Mouse (Mus musculus) gastrocnemius, postnatal 4 days (tissue): ENCODE measurements around the gene Olfr736. TPM values are rescaled to one million over a fixed set of nuclear protein-coding genes. Genes with fewer than 3 reads are reported as not detected.

Source experiments
- DNase-seq, 2 experiments: peaks; one replicate each; pipeline ENCODE4 v3.0.0; 2021 to 2022; ENCODE audit warnings: low spot score in 2 of 2, mixed read lengths in 2 of 2
- long read RNA-seq, 2 experiments: library from polyadenylated mRNA; stranded (forward); transcript quantifications; one replicate each; pipeline ENCODE4 v2.0.0; 2021
- total RNA-seq, 2 experiments: library from RNA; stranded (reverse); gene quantifications; 2 replicates each; pipeline ENCODE4 v1.2.3; 2021

The Olfr736 gene
- not detected for total RNA-seq
- long read RNA-seq, experiment 1, result 0 reads
- long read RNA-seq, experiment 2, result 0 reads

DNA sequence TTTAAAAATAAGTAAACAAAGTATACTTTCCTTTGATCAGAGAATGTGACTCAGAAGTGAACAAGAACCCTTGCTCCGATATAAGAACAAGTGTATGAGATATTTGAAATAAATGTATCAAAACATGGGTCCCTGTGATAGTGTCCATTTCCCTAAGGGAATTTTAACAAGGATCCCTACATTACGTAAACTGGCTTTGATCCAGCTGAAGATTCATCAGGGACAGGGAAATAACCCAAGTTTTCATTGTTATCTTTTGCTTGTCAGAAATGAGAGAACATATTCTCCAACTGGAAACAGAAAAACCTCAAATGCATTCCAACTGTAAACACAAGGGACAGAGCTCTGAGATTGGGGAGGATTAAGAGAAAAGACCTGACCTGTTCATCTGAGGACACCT, at the start of gene Olfr736:
Gene Olfr736 (plus strand): TSS at position 301 of the 400 bp plus-strand sequence.
- no peak for DNase-seq

DNA sequence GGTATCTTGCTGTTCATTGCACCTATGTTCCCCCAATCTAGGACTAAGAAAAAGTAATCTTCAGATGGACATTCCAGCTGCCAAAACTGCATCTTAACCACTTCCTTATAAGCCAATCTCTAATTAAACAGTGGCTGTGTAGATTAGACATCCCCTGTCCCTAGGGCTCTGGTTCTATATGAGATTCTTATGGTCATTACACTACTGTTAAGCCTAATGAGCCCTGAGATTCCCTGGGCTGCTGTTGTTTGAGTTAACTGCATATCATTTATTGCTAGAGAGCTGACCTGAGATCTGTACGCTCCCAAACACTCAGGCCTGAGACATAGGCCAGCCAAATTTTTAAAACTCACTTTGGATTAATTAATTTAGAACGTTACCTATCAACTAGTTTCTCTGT, 32.2 kb upstream of the Olfr736 start, which contains the start of gene Olfr735:
Gene Olfr735 (minus strand): TSS at position 77 of the 400 bp plus-strand sequence.
- DNase-seq, result no peak

DNA sequence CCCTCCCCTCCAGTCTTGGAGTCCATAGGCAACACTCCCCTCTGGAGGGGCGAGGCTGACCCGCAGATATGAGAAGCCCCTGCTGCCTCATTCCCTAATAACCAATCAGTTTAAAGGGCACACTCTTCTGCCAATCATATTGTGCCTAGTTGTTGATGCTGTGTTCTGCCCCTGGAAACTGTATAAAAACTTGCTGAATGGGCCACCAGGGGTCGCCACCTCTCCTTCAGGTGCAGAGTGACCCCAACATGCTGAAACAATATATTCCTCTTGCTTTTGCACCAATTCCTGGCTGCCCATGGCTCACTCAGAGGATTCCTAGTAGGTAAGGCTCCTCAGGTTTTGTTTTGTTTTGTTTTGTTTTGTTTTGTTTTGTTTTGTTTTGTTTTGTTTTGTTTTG, 28.5 kb upstream of the Olfr736 start:
- DNase-seq, result peak in 1 of 2 experiments; percentile 9

DNA sequence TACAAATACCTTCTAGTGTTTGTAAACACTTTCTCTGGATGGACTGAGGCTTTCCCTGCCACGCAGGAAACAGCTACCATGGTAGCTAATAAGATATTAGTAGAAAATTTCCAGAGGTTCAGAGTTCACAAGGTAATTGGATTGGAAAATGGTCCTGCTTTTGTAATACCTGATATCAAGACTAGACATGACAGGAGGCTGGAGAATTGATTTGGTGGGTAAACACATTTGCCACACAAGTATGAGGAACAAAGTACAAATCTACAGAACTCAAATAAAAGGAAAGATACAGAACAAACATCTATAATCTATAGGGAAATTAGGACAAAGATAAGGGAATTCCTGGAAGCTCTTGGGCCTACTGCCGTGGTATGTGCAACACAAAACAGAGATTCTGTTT, 24.2 kb upstream of the Olfr736 start:
- no peak for DNase-seq

DNA sequence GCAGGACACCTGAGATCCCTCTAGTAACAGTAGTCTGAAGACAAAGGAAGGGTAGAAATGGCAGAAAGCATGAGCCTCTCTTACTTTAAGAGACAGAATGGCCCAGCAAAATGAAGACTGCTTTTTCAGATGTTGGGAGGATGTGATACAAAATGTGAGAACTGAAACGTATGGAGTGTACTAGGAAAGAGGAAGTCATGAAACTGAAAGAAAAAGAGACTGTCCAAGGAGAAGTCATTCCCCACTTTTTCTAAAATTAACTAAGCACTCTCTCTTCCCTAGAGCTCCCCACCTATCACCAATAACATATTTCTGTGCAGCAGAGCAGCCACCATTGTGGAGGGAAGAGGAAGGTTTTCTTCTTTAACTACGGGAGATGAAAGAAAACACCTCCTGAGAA, 23.4 kb upstream of the Olfr736 start, which contains the start of gene Tlr11:
Gene Tlr11 (plus strand): TSS at position 322 of the 400 bp plus-strand sequence.
- DNase-seq, result no peak

DNA sequence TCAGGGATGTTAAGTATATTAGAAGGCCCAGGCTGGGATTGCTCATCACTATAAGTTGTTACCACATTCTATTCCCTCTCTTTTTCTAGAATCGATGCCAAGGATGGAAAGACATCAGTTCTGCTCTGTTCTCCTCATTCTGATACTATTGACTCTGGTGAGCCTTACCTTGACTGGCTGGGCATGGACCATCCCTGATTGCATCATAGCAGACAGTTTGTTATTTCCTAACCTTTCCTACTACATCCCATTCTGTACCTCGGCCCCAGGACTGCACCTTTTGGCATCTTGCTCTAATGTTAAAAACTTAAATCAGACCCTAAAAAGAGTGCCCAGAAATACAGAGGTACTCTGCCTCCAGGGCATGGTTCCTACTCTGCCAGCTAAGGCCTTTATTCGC, 20.5 kb upstream of the Olfr736 start:
- no peak for DNase-seq

DNA sequence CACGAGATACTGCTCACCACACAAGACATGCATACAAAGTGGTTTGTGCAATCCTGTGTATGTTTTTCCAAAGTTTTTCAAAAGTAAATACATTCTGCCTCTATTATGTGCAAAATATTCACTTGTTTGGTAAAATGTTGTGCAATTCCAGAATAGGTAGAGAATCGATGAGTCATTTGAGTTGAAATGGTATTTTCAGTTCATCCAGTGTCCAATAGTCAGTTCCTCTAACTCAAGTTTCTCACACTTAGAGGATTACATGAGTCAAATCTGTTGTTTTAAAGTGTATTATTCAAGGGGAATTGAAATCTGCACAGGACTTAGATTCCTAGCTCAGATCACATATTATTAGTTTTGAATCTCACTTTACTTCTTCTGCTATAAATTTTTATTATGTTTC, 17.4 kb upstream of the Olfr736 start:
- DNase-seq, result no peak

DNA sequence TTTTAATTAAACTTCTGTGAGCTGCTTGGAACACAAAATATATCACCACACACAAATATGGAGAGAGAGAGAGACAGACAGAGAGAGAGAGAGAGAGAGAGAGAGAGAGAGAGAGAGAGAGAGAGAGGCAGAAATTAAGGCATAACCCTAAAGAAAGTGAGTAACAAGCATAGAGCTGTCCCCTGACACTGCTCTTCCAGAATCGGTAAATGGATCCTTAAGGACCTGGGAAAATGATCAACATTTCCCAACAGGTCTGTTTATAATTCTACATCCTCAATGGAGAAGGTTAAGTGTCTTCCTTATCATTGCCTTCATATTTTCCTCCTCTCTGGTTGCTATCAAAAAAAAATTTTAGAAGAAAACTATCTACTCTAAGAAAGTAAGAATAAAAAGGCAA, 26.3 kb downstream of the Olfr736 start, which contains the start of gene Olfr738:
Gene Olfr738 (plus strand): TSS at position 301 of the 400 bp plus-strand sequence.
- DNase-seq, result no peak

DNA sequence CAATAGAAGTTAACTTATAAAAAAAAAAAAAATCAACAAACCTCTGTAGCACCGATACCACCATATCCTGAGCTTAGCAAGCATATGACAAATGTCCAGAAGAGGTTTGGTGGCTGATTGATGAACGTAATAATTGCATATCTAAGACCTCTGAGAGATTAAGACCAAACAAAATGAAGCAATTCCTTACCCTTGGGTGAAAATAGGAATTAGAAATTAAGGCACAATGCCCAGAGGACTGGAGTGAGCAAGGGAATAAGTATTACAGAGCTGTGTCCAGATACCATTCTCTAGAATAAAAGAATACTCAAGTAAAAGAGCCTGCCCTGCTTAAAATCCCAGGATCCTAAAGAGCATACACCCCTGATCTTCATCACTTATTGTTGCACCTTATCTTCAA, 37.4 kb downstream of the Olfr736 start, which contains the start of gene Olfr739:
Gene Olfr739 (plus strand): TSS at position 301 of the 400 bp plus-strand sequence.
- no peak for DNase-seq

Other genes with a start within 250 kb of the Olfr736 start
- not detected for gene Olfr728, start 238.5 kb upstream of the Olfr736 start, total RNA-seq
- gene Olfr729, start 228.3 kb upstream of the Olfr736 start, total RNA-seq, result not detected
- not detected for gene Olfr730, start 193.0 kb upstream of the Olfr736 start, total RNA-seq
- gene Olfr731, start 139.3 kb upstream of the Olfr736 start, total RNA-seq, result not detected
- gene Olfr732, start 97.0 kb upstream of the Olfr736 start, total RNA-seq, result not detected
- gene Olfr733, start 79.6 kb upstream of the Olfr736 start, total RNA-seq, result not detected
- gene Olfr734, start 54.4 kb upstream of the Olfr736 start, total RNA-seq, result not detected
- not detected for gene Olfr735, start 32.3 kb upstream of the Olfr736 start, total RNA-seq
- gene Tlr11, start 23.2 kb upstream of the Olfr736 start, total RNA-seq, result not detected
- not detected for gene Olfr738, start 26.4 kb downstream of the Olfr736 start, total RNA-seq
- not detected for gene Olfr739, start 37.5 kb downstream of the Olfr736 start, total RNA-seq
- not detected for gene Olfr740, start 64.4 kb downstream of the Olfr736 start, total RNA-seq
- gene Olfr741, start 91.6 kb downstream of the Olfr736 start, total RNA-seq, result not detected
- not detected for gene Olfr742, start 122.4 kb downstream of the Olfr736 start, total RNA-seq
- gene Olfr743, start 140.7 kb downstream of the Olfr736 start, total RNA-seq, result not detected
- not detected for gene Olfr744, start 233.7 kb downstream of the Olfr736 start, total RNA-seq